Mouse (Mus musculus) ES-E14 (cell line): ENCODE results near the gene Dnajc13. TPM values are rescaled to one million over a fixed set of nuclear protein-coding genes. Genes with fewer than 3 reads are reported as not detected.
A peak's percentile ranks its signal among the peaks of the same experiment; 100 is the strongest.

Experiments
- DNase-seq: peaks from one replicate; pipeline ENCODE4 v3.0.0-alpha.2; 2013; ENCODE audit warnings: low read depth, low spot score
- H3K27ac ChIP-seq: 2 replicates; pipeline ENCODE4 v1.5.1; 2012; ENCODE audit warnings: low read depth, mild to moderate bottlenecking, low read length, moderate library complexity, mixed read lengths; ENCODE audit not compliant: poor library complexity, insufficient read depth, severe bottlenecking
- H3K36me3 ChIP-seq: 2 replicates; pipeline ENCODE4 v1.6.1; 2012; ENCODE audit warnings: mild to moderate bottlenecking, low read length, moderate library complexity, mixed read lengths; ENCODE audit not compliant: control insufficient read depth, poor library complexity, insufficient read depth, severe bottlenecking
- H3K4me1 ChIP-seq, 2 experiments: fragments of 150-350 bp in 1 of 2; sonication (generic) in 1 of 2; 2 replicates each; pipeline ENCODE4 v1.6.1; 2012; ENCODE audit warnings: low read length in 2 of 2, mild to moderate bottlenecking in 1 of 2, mixed read lengths in 1 of 2; ENCODE audit not compliant: control insufficient read depth in 2 of 2, insufficient read depth in 2 of 2, poor library complexity in 1 of 2
- H3K4me3 ChIP-seq, 2 experiments: fragments of 150-350 bp in 1 of 2; sonication (generic) in 1 of 2; 2 replicates each; pipeline ENCODE4 v1.5.1; 2012; ENCODE audit warnings: low read length in 2 of 2, low read depth in 1 of 2, mild to moderate bottlenecking in 1 of 2, mixed read lengths in 1 of 2; ENCODE audit not compliant: insufficient read depth in 1 of 2, poor library complexity in 1 of 2, severe bottlenecking in 1 of 2
- H3K9ac ChIP-seq: 2 replicates; pipeline ENCODE4 v1.6.1; 2012; ENCODE audit warnings: low read depth, mild to moderate bottlenecking, low read length, mixed read lengths; ENCODE audit not compliant: poor library complexity, insufficient read depth, severe bottlenecking
- H3K9me3 ChIP-seq: fragments of 150-350 bp; sonication (generic); 2 replicates; pipeline ENCODE4 v1.6.1; 2012; ENCODE audit warnings: low read depth, mild to moderate bottlenecking, low read length; ENCODE audit not compliant: control insufficient read depth, insufficient read depth
- CHD2 ChIP-seq: IDR thresholded peaks from 2 replicates; pipeline ENCODE4 v1.6.1; 2014; ENCODE audit warnings: mild to moderate bottlenecking, low read depth, low read length, inconsistent platforms
- HCFC1 ChIP-seq: IDR thresholded peaks from 2 replicates; pipeline ENCODE4 v1.6.1; 2012; ENCODE audit warnings: low read length, inconsistent platforms, borderline replicate concordance; ENCODE audit not compliant: insufficient read depth
- MAFK ChIP-seq: IDR thresholded peaks from 2 replicates; pipeline ENCODE4 v1.6.1; 2014; ENCODE audit warnings: mild to moderate bottlenecking, low read depth, low read length, inconsistent platforms; ENCODE audit not compliant: insufficient read depth
- ZC3H11A ChIP-seq: IDR thresholded peaks from 2 replicates; pipeline ENCODE4 v1.6.1; 2012; ENCODE audit warnings: low read depth, mild to moderate bottlenecking, inconsistent platforms, low read length, borderline replicate concordance
- ZNF384 ChIP-seq: IDR thresholded peaks from 2 replicates; pipeline ENCODE4 v1.6.1; 2012; ENCODE audit warnings: low read depth, low read length, inconsistent platforms
- in situ Hi-C, 2 experiments: fragments of 600-800 bp; cut with MboI; formaldehyde crosslinking; loops; one replicate each; pipeline ENCODE4 v1.15.1; 2025; ENCODE audit warnings: low sequenced_read_pairs in 2 of 2, inconsistent platforms in 1 of 2; ENCODE audit not compliant: unreplicated experiment in 2 of 2
- total RNA-seq: library from RNA; depleted of rRNA; stranded (reverse); fragments of 300-350 nt; gene quantifications from 2 replicates; pipeline ENCODE4 v1.2.3, GENCODE M21; 2012

Gene Dnajc13
- total RNA-seq, 1 experiment = 72.3 TPM

DNA sequence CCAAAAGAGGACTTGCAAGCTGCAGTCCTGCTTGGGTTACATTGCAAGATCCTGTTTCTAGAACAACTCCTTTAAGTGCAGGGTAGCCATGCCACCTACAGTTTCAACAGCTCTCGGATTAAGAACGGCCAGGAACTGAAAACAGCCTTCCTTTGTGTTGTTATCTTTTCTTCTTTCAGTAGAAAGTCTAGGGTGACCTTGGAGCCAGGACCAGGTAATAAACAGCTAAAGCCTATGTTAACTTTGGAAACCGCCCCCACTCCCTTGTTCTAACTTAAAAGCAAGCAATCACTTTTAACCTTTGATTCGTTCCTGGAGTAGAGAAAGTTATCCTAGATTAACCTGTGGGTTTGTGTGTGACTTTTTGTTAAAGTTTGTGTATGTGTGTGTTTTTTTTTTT is 41.6 kb upstream of the Dnajc13 start:
- Histone ChIP-seq H3K4me1 (peaks cover 0 to 2% of the 10 kb centered on the region in 2 experiments; a peak in 1 of 4 replicates), H3K4me3 (no peak overlapping the region), H3K36me3 (no peaks in the 10 kb centered on the region), H3K9ac (no peak overlapping the region), H3K9me3 (no peaks in the 10 kb centered on the region), H3K27ac (no peak overlapping the region)
- no peak for DNase-seq
- in situ Hi-C loops = no loop called here
- TF ChIP-seq ZC3H11A = no peak
- no peak for TF ChIP-seq HCFC1
- TF ChIP-seq MAFK = no peak
- no peak for TF ChIP-seq ZNF384
- TF ChIP-seq CHD2 = no peak

DNA sequence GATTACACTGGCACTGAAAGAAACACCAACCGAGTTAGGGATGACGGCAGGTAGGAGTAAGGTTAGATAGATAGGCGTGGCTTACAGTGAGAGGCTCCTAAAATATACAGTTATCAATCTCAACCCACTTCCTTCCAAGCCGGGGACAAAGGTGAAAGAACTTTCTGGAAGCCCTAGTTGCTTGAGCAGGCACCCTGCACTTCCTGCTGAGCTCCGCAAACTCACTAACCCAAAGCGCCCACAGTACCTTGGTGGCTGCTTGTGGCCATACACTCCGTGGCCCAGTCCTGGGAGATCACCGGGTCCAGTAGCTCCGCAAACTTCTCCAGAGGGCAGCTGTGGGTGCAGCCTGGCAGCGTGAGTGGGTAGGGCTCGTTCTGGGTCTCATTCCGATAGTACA is 37.8 kb upstream of the Dnajc13 start:
- Histone ChIP-seq H3K4me1 (peaks cover 0 to 2% of the 10 kb centered on the region in 2 experiments; a peak in 1 of 4 replicates), H3K4me3 (peak overlapping the region; percentile 32 to 52; a peak in 3 of 4 replicates), H3K27ac (no peak overlapping the region), H3K9me3 (no peaks in the 10 kb centered on the region), H3K36me3 (no peaks in the 10 kb centered on the region), H3K9ac (no peak overlapping the region)
- no peak for TF ChIP-seq ZNF384
- no peak for TF ChIP-seq HCFC1
- TF ChIP-seq ZC3H11A = no peak
- in situ Hi-C loops = no loop called here
- DNase-seq = no peak

DNA sequence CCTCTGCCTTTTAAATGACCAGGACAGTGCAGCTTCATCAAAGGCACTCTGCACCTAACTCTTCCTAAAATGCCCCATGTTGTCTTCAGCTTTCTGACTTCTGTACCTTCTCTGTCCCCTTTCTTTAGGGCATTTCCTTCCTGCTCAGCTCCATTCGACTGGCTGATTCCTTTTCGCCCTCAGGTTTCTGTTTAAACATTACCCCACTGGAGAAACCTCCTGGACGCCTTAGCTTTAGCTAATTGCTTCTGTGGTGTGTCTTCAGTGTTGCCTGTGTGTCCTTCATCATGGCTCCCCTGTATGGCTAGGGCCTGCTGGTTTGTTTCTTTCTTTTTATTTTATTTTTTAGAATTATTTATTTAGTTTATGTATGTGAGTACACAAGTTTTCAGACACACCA is 34.3 kb upstream of the Dnajc13 start:
- H3K4me3 ChIP-seq = no peak overlapping the region
- no peaks in the 10 kb centered on the region for H3K36me3 ChIP-seq
- H3K27ac ChIP-seq = no peak overlapping the region
- H3K9ac ChIP-seq = no peak overlapping the region
- TF ChIP-seq CHD2 (no peak), HCFC1 (no peak), MAFK (no peak), ZC3H11A (no peak), ZNF384 (no peak)
- no peaks in the 10 kb centered on the region for H3K9me3 ChIP-seq
- DNase-seq = no peak
- in situ Hi-C loops = no loop called here
- 0 out of 4 replicates have a peak, but pooled peaks cover 0 to 2% of the 10 kb centered on the region in 2 experiments for H3K4me1 ChIP-seq

DNA sequence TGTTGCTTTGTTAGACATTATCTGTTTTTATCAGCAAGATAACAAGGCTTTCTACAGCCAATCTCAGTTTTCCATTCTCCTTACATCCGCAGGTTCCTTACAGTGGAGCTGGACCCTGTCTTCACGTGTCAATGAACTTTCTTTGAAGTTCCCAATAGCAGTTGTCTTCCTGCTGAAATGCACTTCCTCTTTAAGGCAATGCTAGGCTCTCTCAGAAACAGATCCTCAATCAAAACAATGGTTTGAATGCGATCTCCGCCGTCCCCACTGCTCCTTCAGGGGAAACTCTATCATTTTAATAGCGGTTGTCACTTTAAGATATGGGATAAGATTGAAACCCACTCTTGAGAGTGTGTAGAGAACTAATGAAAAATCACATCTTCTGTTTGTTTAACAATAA is 22.2 kb upstream of the Dnajc13 start:
- Histone ChIP-seq H3K9me3 (no peaks in the 10 kb centered on the region), H3K4me3 (no peak overlapping the region), H3K9ac (no peak overlapping the region), H3K36me3 (no peaks in the 10 kb centered on the region), H3K27ac (no peak overlapping the region), H3K4me1 (no peaks in the 10 kb centered on the region)
- DNase-seq = no peak
- TF ChIP-seq CHD2 = no peak
- TF ChIP-seq ZNF384 = no peak
- no peak for TF ChIP-seq ZC3H11A
- no peak for TF ChIP-seq HCFC1
- no peak for TF ChIP-seq MAFK
- in situ Hi-C loops = no loop called here

DNA sequence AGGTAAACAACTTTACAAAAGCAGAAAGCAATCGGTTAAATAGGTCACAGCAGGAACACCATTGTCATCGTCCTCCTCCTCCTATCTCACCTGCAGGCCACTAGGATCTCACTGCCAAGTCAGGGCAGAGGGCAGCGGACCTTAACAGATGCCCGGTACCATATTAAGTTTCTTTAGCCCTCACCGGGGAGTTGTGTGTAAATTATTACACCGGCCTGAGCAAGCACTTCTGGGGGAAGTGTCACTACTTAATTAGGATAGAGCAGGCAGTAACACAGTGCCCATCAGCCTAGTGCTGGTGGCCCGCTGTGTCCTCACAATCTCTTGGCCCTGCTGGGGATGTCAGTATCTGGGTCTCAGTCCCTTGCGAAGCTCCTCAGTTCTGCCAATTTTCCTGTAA is 19.8 kb upstream of the Dnajc13 start:
- Histone ChIP-seq H3K9ac (no peak overlapping the region), H3K4me3 (no peak overlapping the region), H3K9me3 (no peaks in the 10 kb centered on the region), H3K27ac (no peak overlapping the region), H3K36me3 (no peaks in the 10 kb centered on the region), H3K4me1 (no peaks in the 10 kb centered on the region)
- no peak for DNase-seq
- TF ChIP-seq CHD2 (no peak), ZC3H11A (no peak), MAFK (no peak), HCFC1 (no peak), ZNF384 (no peak)
- in situ Hi-C loops = no loop called here
